Mouse (Mus musculus) lung, adult 2 months (tissue): ENCODE results near the gene Cish.

Experiments
- CTCF ChIP-seq: fragments of 200-500 bp; IDR thresholded peaks from 2 replicates; pipeline ENCODE4 v1.5.1; 2011; ENCODE audit warnings: mild to moderate bottlenecking, low read length, control low read depth; ENCODE audit not compliant: insufficient read depth
- POLR2A ChIP-seq: fragments of 200-500 bp; IDR thresholded peaks from 2 replicates; pipeline ENCODE4 v1.6.1; 2011; ENCODE audit warnings: low read depth, mild to moderate bottlenecking, control low read depth, low read length, borderline replicate concordance; ENCODE audit errors: extremely low read depth

- TF ChIP-seq CTCF, result no peak
- TF ChIP-seq POLR2A, result no peak
Observed at GRCm38 (mm10) chr9:107305601-107306542, 10.0 kb downstream of the Cish start.
